Mouse (Mus musculus) bone marrow macrophage, adult 2 months (primary cell): ENCODE data around the gene Nr1h2.

Source experiments
- CTCF ChIP-seq: IDR thresholded peaks from 2 replicates; pipeline ENCODE4 v1.5.1; 2012; ENCODE audit warnings: low read depth, mild to moderate bottlenecking, low read length, moderate library complexity
- POLR2A ChIP-seq: IDR thresholded peaks from 2 replicates; pipeline ENCODE4 v1.6.1; 2012; ENCODE audit warnings: mild to moderate bottlenecking, low read depth, low read length, borderline replicate concordance

- TF ChIP-seq POLR2A = no peak
- no peak for TF ChIP-seq CTCF
Measured at GRCm38 (mm10) chr7:44557629-44558028, 3.9 kb upstream of the Nr1h2 start.
